Mouse (Mus musculus) ES-E14 (cell line): ENCODE measurements at regions not wholly inside any gene's neighbourhood (a gene's known extent, or its start where the extent isn't known, plus 50 kb on each side); places are given as distances from the start of the nearest gene placed in this dataset.

Experiments
- CHD2 ChIP-seq: IDR thresholded peaks from 2 replicates; pipeline ENCODE4 v1.6.1; 2014; ENCODE audit warnings: mild to moderate bottlenecking, low read depth, low read length, inconsistent platforms
- HCFC1 ChIP-seq: IDR thresholded peaks from 2 replicates; pipeline ENCODE4 v1.6.1; 2012; ENCODE audit warnings: low read length, inconsistent platforms, borderline replicate concordance; ENCODE audit not compliant: insufficient read depth
- MAFK ChIP-seq: IDR thresholded peaks from 2 replicates; pipeline ENCODE4 v1.6.1; 2014; ENCODE audit warnings: mild to moderate bottlenecking, low read depth, low read length, inconsistent platforms; ENCODE audit not compliant: insufficient read depth

DNA sequence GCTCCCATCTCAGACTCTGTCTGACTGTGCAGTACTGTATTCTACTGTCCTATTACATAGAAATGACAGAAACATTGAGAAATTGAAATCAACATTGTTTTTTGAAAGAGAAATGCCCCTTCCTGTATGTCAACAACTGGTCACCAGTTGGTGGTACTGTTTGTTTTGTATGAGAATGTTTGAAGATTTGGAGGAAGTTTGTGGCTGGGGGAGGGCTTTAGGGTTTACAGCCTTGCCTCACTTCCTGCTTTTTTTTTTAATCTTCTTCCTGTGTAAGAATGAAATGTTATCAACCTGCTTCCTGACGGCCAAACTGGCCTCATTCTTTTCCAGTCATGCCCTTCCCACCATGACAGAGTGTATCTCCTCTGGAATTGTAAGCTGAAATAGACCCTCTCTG lies 161.3 kb downstream of the Kcnj2 start:
- TF ChIP-seq MAFK (no peak), HCFC1 (no peak), CHD2 (no peak)
